Mouse (Mus musculus): ENCODE data around the gene Prex1. TPM values are rescaled to one million over a fixed set of nuclear protein-coding genes. Genes with fewer than 3 reads are reported as not detected.
A peak's percentile ranks its signal among the peaks of the same experiment; 100 is the strongest.
"Not testable (repeated sequence)": the region's sequence is repeated elsewhere in the genome, so short reads cannot be mapped to it uniquely, and the experiment has no call there.

The Prex1 gene
- total RNA-seq, 2 experiments from 2014 or later, result 7.4 to 11.5 TPM

DNA sequence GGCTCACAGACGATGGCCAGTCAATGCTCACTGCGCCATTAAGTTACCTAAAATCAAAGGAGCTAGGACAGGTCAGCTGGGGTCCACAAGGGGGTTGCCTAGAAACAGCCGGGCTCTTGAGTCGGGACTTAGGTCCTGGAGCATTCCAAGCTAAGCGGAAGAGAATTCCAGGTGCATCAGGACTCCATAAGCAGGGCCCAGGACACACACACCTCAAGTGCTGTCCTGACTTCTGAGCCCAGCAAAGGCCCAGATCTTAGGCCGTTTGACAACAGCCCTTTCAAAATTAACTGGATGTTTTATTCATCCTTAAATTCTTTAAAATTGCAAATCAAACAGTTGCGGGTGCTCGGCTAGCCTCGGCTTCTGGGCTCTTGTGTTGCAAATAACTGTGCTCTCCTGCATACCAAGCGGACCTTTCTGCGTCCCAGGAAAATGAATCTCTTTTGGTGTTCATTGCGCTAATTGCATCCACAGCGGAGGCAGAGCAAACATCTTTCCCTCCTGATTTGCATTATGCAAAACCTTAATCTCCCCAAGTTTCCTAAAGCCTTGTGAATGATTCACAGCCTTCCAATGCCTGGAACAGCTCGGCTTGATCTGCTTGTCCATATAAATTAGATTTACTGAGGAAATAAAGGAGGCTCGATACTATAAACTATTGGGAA lies 161.7 kb downstream of the Prex1 start:
- intact Hi-C loops (cut with DNase I; ENCODE audit: low total_unique reads), result no loop called here
- no peak for DNase-seq

GRCm38 (mm10) chr2:166549871-166550270 lies 163.8 kb downstream of the Prex1 start:
- intact Hi-C loops (cut with DNase I; ENCODE audit: low total_unique reads), result no loop called here
- no peak for DNase-seq

DNA sequence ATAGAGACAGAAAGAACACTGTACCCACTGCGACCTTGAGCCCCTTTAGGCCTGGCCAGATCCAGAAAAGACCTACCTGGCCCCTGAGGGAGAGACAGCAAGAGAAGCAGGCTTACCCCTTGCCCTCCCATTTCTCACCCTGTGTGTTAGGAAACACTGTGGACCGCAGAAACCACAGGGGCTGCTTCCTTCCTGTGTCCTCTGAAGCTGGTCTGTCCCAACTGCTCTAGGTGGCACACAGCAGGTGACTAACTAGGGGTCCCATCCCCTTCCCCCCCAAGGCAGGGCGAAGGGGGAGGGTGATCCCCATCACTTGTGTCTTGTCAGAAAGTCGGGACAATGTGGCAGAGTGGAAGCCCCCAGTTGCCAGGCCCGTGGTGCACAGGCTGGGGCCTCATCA lies 164.6 kb downstream of the Prex1 start:
- DNase-seq, result no peak
- intact Hi-C loops (cut with DNase I; ENCODE audit: low total_unique reads), result no loop called here

- intact Hi-C loops (cut with DNase I; ENCODE audit: low total_unique reads), result no loop called here
- DNase-seq, result no peak
These were observed 168.1 kb downstream of the Prex1 start for GRCm38 (mm10) chr2:166545580-166545979.

GRCm38 (mm10) chr2:166544575-166545251 lies 168.9 kb downstream of the Prex1 start:
- no peak for DNase-seq
- intact Hi-C loops (cut with DNase I; ENCODE audit: low total_unique reads), result no loop called here

DNA sequence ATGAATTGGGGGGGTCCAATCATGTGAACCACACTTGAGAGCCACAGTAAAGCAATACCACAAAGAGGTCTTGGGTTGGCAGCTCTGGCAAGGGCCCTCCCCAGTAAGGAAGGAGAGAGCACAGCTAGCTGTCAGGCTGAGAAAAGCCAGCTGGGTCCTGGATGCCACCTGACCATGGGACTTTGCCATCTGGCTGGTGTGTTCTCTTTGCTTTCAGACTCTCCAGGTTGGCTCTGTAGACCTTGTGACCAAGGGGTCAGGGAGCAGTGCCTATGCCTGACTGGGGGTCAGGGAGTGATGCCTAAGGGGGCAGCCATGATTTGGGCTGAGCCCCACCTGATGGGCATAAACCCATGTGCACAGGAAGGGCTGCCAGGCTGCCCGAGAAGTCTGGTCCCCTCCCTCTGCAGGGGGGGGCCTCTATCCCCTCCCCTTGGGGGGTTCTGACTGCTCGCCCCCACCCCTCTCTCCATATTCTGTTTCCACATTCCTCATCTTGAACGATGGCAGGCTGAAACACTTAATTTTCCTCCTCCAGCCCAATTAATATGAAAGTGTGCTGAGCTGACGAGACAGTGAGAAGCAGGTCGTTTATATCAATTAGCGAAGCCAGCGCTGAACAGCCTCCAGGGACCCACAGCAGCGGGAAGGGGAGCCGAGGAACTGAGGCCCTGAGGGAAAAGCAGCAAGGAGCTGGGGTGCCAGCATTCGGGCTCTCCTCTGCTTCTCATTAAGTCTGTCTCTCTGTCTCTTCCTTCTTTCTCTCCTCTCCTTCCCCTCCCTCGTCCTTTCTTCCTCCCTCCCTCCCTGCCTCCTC lies 172.3 kb downstream of the Prex1 start:
- no peak for DNase-seq
- intact Hi-C loops (cut with DNase I; ENCODE audit: low total_unique reads), result no loop called here

GRCm38 (mm10) chr2:166540216-166540615 lies 173.4 kb downstream of the Prex1 start:
- DNase-seq, result no peak
- intact Hi-C loops (cut with DNase I; ENCODE audit: low total_unique reads), result no loop called here

DNA sequence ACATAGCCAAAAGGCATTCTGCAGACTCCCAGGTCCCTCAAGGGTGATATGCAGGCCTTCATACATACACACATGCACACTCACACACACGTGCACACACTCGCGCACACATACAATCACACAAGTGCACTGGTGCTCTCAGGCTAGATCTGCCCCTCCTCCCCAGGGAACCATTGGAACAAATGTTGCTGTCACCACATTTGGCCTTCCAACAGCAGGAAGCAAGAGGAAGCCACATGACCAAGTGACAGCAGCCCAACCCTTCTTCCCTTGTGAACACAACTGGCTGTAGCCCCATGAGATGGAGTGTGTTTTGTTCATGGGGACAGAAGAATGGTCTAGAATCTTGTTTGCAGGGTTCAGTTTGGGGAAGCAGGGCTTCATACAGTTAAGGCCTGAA lies 176.7 kb downstream of the Prex1 start:
- DNase-seq, result no peak
- intact Hi-C loops (cut with DNase I; ENCODE audit: low total_unique reads), result no loop called here

- intact Hi-C loops (cut with DNase I; ENCODE audit: low total_unique reads), result no loop called here
- DNase-seq, result no peak
These were observed 178.1 kb downstream of the Prex1 start for GRCm38 (mm10) chr2:166535519-166535918.

GRCm38 (mm10) chr2:166526204-166526603 lies 187.4 kb downstream of the Prex1 start:
- DNase-seq, result no peak
- intact Hi-C loops (cut with DNase I; ENCODE audit: low total_unique reads), result no loop called here

GRCm38 (mm10) chr2:166523156-166523890 lies 190.3 kb downstream of the Prex1 start:
- DNase-seq, result no peak
- intact Hi-C loops (cut with DNase I; ENCODE audit: low total_unique reads), result no loop called here

DNA sequence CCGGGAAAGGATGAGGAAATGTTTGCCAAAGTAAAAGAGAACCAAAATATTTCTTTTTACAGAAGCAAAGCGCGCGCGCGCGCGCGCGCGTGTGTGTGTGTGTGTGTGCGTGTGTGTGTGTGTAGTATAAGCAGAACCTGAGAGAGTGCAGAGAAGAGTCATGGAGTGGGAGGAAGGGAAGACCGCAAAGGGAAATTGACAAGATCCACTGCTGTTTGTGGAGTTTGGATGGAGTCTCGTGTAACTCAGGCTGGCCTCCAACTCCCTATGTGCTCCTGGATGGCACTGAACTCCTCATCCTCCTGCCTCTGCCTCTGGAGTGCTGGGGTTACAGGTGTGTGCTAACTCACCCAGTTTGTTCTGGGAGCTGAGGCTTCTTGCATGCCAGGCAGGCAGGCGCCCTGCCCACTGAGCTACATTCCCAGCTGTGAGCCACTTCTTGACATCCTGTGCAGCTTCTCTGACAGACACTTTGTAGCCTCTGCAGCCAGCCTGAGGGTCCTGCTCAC lies 191.0 kb downstream of the Prex1 start:
- intact Hi-C loops (cut with DNase I; ENCODE audit: low total_unique reads), result no loop called here
- no peak for DNase-seq

DNA sequence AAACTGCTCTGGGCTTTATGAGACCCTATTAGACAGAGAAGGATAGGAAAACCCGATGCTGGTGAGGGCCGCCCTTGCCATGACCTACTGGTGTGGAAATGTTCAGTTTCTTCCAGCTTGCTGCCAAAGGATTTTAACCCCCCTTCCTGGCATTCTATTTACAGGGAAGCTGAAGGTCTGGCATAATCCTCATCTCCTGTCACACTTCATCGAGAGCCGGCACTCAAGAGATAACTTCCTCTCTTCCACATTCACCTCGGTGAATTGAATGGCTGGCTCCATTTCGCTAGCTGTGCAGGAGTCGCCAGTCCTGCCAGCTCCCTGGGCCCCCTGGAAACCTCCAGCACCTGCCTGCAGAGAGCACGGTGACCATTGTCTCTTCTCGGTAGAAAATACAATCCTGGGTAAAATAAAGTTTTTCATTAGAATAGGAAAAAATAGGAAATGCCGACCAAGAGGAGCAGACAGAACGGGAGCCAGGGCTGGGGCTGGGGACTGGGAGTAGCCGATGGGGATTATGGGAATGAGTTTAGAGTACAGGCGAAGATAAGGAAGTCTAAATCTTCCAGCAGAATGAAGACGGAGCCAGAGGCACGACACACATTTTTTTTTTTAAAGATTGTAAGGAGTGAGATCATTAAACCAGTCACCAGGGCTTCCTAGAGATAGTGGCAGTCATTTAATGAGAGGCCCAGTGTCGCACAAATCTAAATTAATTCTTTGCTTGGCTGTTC lies 191.6 kb downstream of the Prex1 start:
- no peak for DNase-seq
- intact Hi-C loops (cut with DNase I; ENCODE audit: low total_unique reads), result no loop called here

DNA sequence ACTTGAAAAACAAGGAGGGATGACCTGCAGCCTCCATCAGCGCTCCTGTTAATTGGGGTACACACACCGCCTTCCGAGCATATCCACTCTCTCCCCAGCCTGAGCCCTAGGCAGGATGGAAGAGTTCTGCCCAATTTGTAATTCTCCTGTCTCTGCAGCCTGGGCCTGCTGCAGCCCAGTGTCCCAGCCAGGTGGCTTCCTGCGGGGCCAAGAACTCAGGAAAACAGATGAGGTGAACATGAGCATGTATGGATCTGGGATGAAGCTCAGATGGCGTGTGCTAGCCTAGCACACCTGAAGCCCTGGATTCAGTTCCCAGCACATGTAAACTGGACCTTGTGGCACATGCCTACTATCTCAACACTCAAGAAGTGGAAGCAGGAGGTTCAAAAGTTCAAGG lies 192.2 kb downstream of the Prex1 start:
- DNase-seq, result no peak
- intact Hi-C loops (cut with DNase I; ENCODE audit: low total_unique reads), result no loop called here

GRCm38 (mm10) chr2:166520536-166520935 lies 193.1 kb downstream of the Prex1 start:
- intact Hi-C loops (cut with DNase I; ENCODE audit: low total_unique reads), result no loop called here

GRCm38 (mm10) chr2:166517392-166518174 lies 196.0 kb downstream of the Prex1 start:
- intact Hi-C loops (cut with DNase I; ENCODE audit: low total_unique reads), result not testable (repeated sequence)
- peak; percentile 59 for DNase-seq

More at GRCm38 (mm10) chr2:166520536-166520935, 193.1 kb downstream of the Prex1 start:
- DNase-seq, result no peak

DNA sequence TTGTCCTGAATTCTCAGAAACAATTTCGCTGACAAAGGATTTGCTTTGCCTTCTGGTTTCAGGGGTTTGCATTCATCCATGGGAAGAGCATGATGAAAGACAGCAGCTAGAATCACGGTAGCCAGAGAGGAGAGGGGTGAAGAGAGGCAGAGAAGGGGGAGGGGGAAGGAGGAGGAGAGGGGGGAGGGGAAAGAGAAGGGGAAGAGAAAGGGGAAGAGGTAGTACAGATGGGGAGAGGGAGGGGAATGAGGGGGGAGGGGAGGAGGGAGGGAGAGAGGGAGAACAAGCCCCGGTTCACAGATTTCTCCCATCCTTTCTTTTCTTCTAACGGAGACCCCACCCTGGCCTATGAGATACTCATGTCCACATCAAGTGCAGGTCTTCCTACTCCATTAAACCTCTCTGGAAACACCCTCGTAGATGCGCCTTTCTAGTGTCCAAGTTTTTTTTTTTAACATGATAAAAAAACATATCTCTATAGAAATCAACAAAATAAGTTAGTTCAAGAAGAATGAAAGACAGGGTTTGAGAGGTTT lies 196.7 kb downstream of the Prex1 start:
- no peak for DNase-seq
- intact Hi-C loops (cut with DNase I; ENCODE audit: low total_unique reads), result no loop called here

Data from gastrocnemius, postnatal 14 days (tissue).